Mouse (Mus musculus) heart, adult 2 months (tissue): ENCODE data around the gene Vil1.

Experiments
- CTCF ChIP-seq: fragments of 200-600 bp; IDR thresholded peaks from 2 replicates; pipeline ENCODE4 v1.8.1; 2022; ENCODE audit warnings: antibody characterized with exemption, mild to moderate bottlenecking, moderate library complexity
- EP300 ChIP-seq: fragments of 200-500 bp; IDR thresholded peaks from 2 replicates; pipeline ENCODE4 v1.6.1; 2011; ENCODE audit warnings: low read depth, low read length, control low read depth; ENCODE audit not compliant: insufficient read depth
- POLR2A ChIP-seq: fragments of 200-500 bp; IDR thresholded peaks from 2 replicates; pipeline ENCODE4 v1.6.1; 2011; ENCODE audit warnings: mild to moderate bottlenecking, low read depth, low read length, control low read depth; ENCODE audit not compliant: insufficient read depth

DNA sequence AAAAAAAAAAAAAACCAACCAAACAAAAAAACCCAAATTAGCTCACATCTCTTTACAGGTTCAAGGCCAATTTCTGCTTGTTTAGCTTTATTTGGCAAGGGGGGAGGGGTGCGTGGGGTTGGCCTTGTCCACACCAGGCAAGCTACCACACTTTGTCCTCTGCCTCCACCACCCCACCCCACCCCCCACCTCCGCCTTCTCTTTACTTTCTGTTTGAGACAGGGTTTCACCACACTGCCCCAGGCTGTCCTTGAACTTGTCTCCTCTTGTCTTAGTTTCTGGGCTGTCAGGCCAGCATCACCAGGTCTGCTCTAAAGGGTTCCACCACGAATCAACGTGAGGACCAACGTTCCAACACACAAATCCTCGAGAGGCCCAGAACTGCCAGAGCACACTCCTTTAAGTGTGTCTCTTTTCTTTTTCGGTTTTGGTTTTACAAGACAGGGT, 30.1 kb upstream of the Vil1 start:
- TF ChIP-seq CTCF (no peak), EP300 (no peak), POLR2A (no peak)
